Mouse (Mus musculus): Measurements from ENCODE around the gene Serpinb6a. TPM values are rescaled to one million over a fixed set of nuclear protein-coding genes. Genes with fewer than 3 reads are reported as not detected.
"Not testable (repeated sequence)": the region's sequence is repeated elsewhere in the genome, so short reads cannot be mapped to it uniquely, and the experiment has no call there.

The Serpinb6a gene
- polyA plus RNA-seq, 1 experiment from 2014 or later, result 150 TPM

GRCm38 (mm10) chr13:33956571-33957421 is 45.8 kb downstream of the Serpinb6a start:
- no peak overlapping the region for H3K27ac ChIP-seq (ENCODE audit: low read length)
- H3K9ac ChIP-seq (ENCODE audit: low read depth, low read length), result no peak overlapping the region
- ATAC-seq, result peak; percentile 31; the same call in 1 of the 2 replicates
- H3K36me3 ChIP-seq (ENCODE audit: control insufficient read depth, insufficient read depth, low read length), result no peaks in the 10 kb centered on the region
- no peak overlapping the region for H3K4me3 ChIP-seq (ENCODE audit: low read length)
- H3K27me3 ChIP-seq (replicated peaks; ENCODE audit: control insufficient read depth, insufficient read depth, low read length), result no peaks in the 10 kb centered on the region
- H3K4me2 ChIP-seq (ENCODE audit: low read depth, low read length), result no peak overlapping the region
- no peaks in the 10 kb centered on the region for H3K4me1 ChIP-seq (ENCODE audit: control insufficient read depth, insufficient read depth, low read length)
- H3K9me3 ChIP-seq (ENCODE audit: control insufficient read depth, low read length), result no peaks in the 10 kb centered on the region
- WGBS, result 39% methylated on average over 6 of the region's 6 CpGs

DNA sequence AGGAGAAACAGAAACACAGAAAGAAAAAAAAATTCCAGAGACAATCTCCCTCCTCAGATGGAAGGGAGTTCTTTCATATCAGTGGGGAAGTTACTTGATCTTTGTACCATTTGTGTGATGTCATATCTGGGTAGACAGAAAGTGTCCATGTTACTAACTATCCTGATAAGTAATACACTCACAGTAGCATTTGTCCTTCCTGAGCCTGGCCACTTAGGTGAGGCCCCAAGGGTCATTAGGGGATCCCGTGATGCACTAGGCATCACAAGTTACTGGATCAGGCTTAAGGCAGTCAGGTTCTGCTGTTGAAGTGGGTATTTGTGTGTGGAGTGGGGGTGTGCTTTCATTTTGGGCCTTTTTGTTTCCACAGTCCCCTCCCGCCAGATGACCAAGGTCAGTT is 49.6 kb downstream of the Serpinb6a start:
- peak; percentile 57 for ATAC-seq
- H3K4me3 ChIP-seq (ENCODE audit: low read length), result no peak overlapping the region
- 75% methylated on average over 2 of the region's 2 CpGs for WGBS
- H3K27ac ChIP-seq (ENCODE audit: low read length), result no peak overlapping the region; the same call in 1 of the 2 replicates
- H3K4me1 ChIP-seq (ENCODE audit: control insufficient read depth, insufficient read depth, low read length), result no peaks in the 10 kb centered on the region
- no peak overlapping the region for H3K9ac ChIP-seq (ENCODE audit: low read depth, low read length)
- no peaks in the 10 kb centered on the region for H3K36me3 ChIP-seq (ENCODE audit: control insufficient read depth, insufficient read depth, low read length)
- no peaks in the 10 kb centered on the region for H3K9me3 ChIP-seq (ENCODE audit: control insufficient read depth, low read length)
- no peak overlapping the region for H3K4me2 ChIP-seq (ENCODE audit: low read depth, low read length)
- no peaks in the 10 kb centered on the region for H3K27me3 ChIP-seq (replicated peaks; ENCODE audit: control insufficient read depth, insufficient read depth, low read length)

DNA sequence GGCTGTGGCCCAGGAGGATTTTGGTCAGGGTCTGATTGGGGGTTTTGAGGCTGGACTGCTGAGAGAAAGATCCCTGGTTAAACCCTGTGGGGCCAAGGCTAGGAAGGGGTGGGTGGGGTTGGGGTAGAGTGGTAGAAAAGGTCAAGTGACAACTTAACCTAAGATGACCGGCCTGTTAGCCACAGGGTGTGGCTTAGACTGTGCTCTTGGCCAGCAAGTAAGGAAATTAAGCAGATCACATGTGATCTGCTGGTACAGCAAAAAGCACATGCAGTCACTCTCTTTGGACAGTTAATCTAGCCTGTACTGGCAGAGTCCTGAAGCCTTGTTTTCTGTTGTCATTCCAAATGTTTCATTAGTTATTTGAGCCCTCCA is 50.5 kb downstream of the Serpinb6a start:
- Histone ChIP-seq H3K36me3 (ENCODE audit: control insufficient read depth, insufficient read depth, low read length) (no peaks in the 10 kb centered on the region), H3K4me1 (ENCODE audit: control insufficient read depth, insufficient read depth, low read length) (no peaks in the 10 kb centered on the region), H3K4me2 (ENCODE audit: low read depth, low read length) (no peak overlapping the region), H3K9me3 (ENCODE audit: control insufficient read depth, low read length) (no peaks in the 10 kb centered on the region), H3K27me3 (replicated peaks; ENCODE audit: control insufficient read depth, insufficient read depth, low read length) (no peaks in the 10 kb centered on the region), H3K9ac (ENCODE audit: low read depth, low read length) (no peak overlapping the region), H3K4me3 (ENCODE audit: low read length) (no peak overlapping the region), H3K27ac (ENCODE audit: low read length) (no peak overlapping the region)
- no peak for ATAC-seq
- WGBS, result 70% methylated on average over 1 of the region's 1 CpGs

GRCm38 (mm10) chr13:33951308-33952074 is 51.1 kb downstream of the Serpinb6a start:
- ATAC-seq, result no peak
- Histone ChIP-seq H3K4me1 (ENCODE audit: control insufficient read depth, insufficient read depth, low read length) (no peaks in the 10 kb centered on the region), H3K9me3 (ENCODE audit: control insufficient read depth, low read length) (no peaks in the 10 kb centered on the region), H3K27me3 (replicated peaks; ENCODE audit: control insufficient read depth, insufficient read depth, low read length) (no peaks in the 10 kb centered on the region), H3K36me3 (ENCODE audit: control insufficient read depth, insufficient read depth, low read length) (no peaks in the 10 kb centered on the region), H3K4me2 (ENCODE audit: low read depth, low read length) (no peak overlapping the region), H3K4me3 (ENCODE audit: low read length) (no peak overlapping the region), H3K27ac (ENCODE audit: low read length) (no peak overlapping the region), H3K9ac (ENCODE audit: low read depth, low read length) (no peak overlapping the region)
- 86% methylated on average over 4 of the region's 4 CpGs for WGBS

DNA sequence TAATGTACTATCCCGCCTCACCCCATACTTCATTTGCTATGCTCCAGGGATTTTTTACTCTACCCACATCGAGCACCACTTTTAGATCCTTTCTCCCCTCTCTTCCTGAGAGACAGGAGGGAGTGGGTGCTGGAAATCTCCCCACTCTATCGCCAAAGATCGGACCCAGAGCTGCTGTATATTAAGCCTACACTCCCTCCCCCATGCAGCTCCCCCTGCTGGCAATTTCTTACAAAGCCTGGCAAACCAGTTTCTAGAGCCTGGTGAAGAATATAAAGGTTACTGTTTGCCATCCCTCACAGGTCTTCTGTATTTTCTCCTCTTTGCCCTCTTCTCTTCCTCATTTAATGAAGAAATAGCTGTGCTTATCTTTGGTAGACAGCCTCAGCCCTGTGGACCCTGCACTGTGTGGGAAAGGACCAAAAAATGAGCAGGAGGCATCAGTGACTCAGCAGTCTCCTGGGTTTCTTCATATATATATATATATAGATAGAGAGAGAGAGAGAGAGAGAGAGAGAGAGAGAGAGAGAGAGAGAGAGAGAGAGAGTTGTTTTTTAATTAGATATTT is 60.3 kb downstream of the Serpinb6a start:
- Histone ChIP-seq H3K4me3 (ENCODE audit: low read length) (no peak overlapping the region), H3K36me3 (ENCODE audit: control insufficient read depth, insufficient read depth, low read length) (no peaks in the 10 kb centered on the region), H3K27ac (ENCODE audit: low read length) (no peak overlapping the region), H3K27me3 (replicated peaks; ENCODE audit: control insufficient read depth, insufficient read depth, low read length) (no peaks in the 10 kb centered on the region), H3K9me3 (ENCODE audit: control insufficient read depth, low read length) (no peaks in the 10 kb centered on the region), H3K4me1 (ENCODE audit: control insufficient read depth, insufficient read depth, low read length) (no peaks in the 10 kb centered on the region), H3K4me2 (ENCODE audit: low read depth, low read length) (no peak overlapping the region), H3K9ac (ENCODE audit: low read depth, low read length) (no peak overlapping the region)
- 47% methylated on average over 4 of the region's 4 CpGs for WGBS
- no peak for ATAC-seq

GRCm38 (mm10) chr13:33941288-33941808 is 61.2 kb downstream of the Serpinb6a start:
- no peak for ATAC-seq
- no peaks in the 10 kb centered on the region for H3K36me3 ChIP-seq (ENCODE audit: control insufficient read depth, insufficient read depth, low read length)
- WGBS, result 82% methylated on average over 5 of the region's 5 CpGs

GRCm38 (mm10) chr13:33937587-33937986 is 65.0 kb downstream of the Serpinb6a start:
- not testable (repeated sequence) for H3K9me3 ChIP-seq (ENCODE audit: control insufficient read depth, low read length); H3K9ac ChIP-seq (ENCODE audit: low read depth, low read length); H3K4me2 ChIP-seq (ENCODE audit: low read depth, low read length); H3K27ac ChIP-seq (ENCODE audit: low read length); H3K4me3 ChIP-seq (ENCODE audit: low read length); H3K27me3 ChIP-seq (replicated peaks; ENCODE audit: control insufficient read depth, insufficient read depth, low read length); ATAC-seq; H3K36me3 ChIP-seq (ENCODE audit: control insufficient read depth, insufficient read depth, low read length)
- H3K4me1 ChIP-seq (ENCODE audit: control insufficient read depth, insufficient read depth, low read length), result peaks cover 21% of the 10 kb centered on the region

More at GRCm38 (mm10) chr13:33941288-33941808, 61.2 kb downstream of the Serpinb6a start:
- Histone ChIP-seq H3K4me3 (ENCODE audit: low read length) (no peak overlapping the region), H3K4me2 (ENCODE audit: low read depth, low read length) (no peak overlapping the region), H3K27me3 (replicated peaks; ENCODE audit: control insufficient read depth, insufficient read depth, low read length) (no peaks in the 10 kb centered on the region), H3K4me1 (ENCODE audit: control insufficient read depth, insufficient read depth, low read length) (peaks cover 5% of the 10 kb centered on the region), H3K27ac (ENCODE audit: low read length) (no peak overlapping the region), H3K9me3 (ENCODE audit: control insufficient read depth, low read length) (no peaks in the 10 kb centered on the region), H3K9ac (ENCODE audit: low read depth, low read length) (no peak overlapping the region)

GRCm38 (mm10) chr13:33937151-33937550 is 65.4 kb downstream of the Serpinb6a start:
- no peak overlapping the region for H3K9ac ChIP-seq (ENCODE audit: low read depth, low read length)
- no peak overlapping the region for H3K4me3 ChIP-seq (ENCODE audit: low read length)
- no peak overlapping the region for H3K27ac ChIP-seq (ENCODE audit: low read length)
- H3K27me3 ChIP-seq (replicated peaks; ENCODE audit: control insufficient read depth, insufficient read depth, low read length), result no peaks in the 10 kb centered on the region
- H3K4me1 ChIP-seq (ENCODE audit: control insufficient read depth, insufficient read depth, low read length), result peaks cover 21% of the 10 kb centered on the region
- no peak for ATAC-seq
- no peak overlapping the region for H3K4me2 ChIP-seq (ENCODE audit: low read depth, low read length)
- 64% methylated on average over 5 of the region's 5 CpGs for WGBS
- H3K36me3 ChIP-seq (ENCODE audit: control insufficient read depth, insufficient read depth, low read length), result no peaks in the 10 kb centered on the region
- no peaks in the 10 kb centered on the region for H3K9me3 ChIP-seq (ENCODE audit: control insufficient read depth, low read length)

GRCm38 (mm10) chr13:33935465-33936181 is 67.0 kb downstream of the Serpinb6a start:
- peak overlapping the region; percentile 86 for H3K4me3 ChIP-seq (ENCODE audit: low read length)
- peak; percentile 95 for ATAC-seq
- H3K9me3 ChIP-seq (ENCODE audit: control insufficient read depth, low read length), result no peaks in the 10 kb centered on the region
- peak overlapping the region; percentile 69 for H3K4me2 ChIP-seq (ENCODE audit: low read depth, low read length)
- under 1% methylated on average over 44 of the region's 44 CpGs for WGBS
- no peaks in the 10 kb centered on the region for H3K27me3 ChIP-seq (replicated peaks; ENCODE audit: control insufficient read depth, insufficient read depth, low read length)
- H3K36me3 ChIP-seq (ENCODE audit: control insufficient read depth, insufficient read depth, low read length), result no peaks in the 10 kb centered on the region
- H3K9ac ChIP-seq (ENCODE audit: low read depth, low read length), result peak overlapping the region; percentile 94
- peak overlapping the region; percentile 91 for H3K27ac ChIP-seq (ENCODE audit: low read length)
- peaks cover 21% of the 10 kb centered on the region for H3K4me1 ChIP-seq (ENCODE audit: control insufficient read depth, insufficient read depth, low read length)

Measured in intestine, embryonic 16.5 days (tissue).